Mouse (Mus musculus) MEL (cell line): ENCODE data around the gene Shoc2. TPM values are rescaled to one million over a fixed set of nuclear protein-coding genes. Genes with fewer than 3 reads are reported as not detected.

ENCODE experiments used
- DNase-seq: peaks from one replicate; pipeline ENCODE4 v3.0.0; 2011; ENCODE audit warnings: low read depth, low spot score
- H3K27ac ChIP-seq: 2 replicates; pipeline ENCODE4 v1.5.1; 2012; ENCODE audit warnings: low read depth, mild to moderate bottlenecking, control low read depth, low read length, moderate library complexity; ENCODE audit not compliant: control insufficient read depth
- H3K27me3 ChIP-seq, 2 experiments: fragments of 150-350 bp in 1 of 2; sonication (generic) in 1 of 2; 2 replicates each; pipeline ENCODE4 v1.6.1; 2012; ENCODE audit warnings: low read length in 2 of 2, mild to moderate bottlenecking in 2 of 2, improper control_type of control experiment in 1 of 2, moderate library complexity in 1 of 2; ENCODE audit not compliant: insufficient read depth in 2 of 2, control insufficient read depth in 1 of 2
- H3K36me3 ChIP-seq, 2 experiments: 2 replicates each; pipeline ENCODE4 v1.6.1; 2012 to 2014; ENCODE audit warnings: low read length in 2 of 2, improper control_type of control experiment in 1 of 2, inconsistent platforms in 1 of 2, mild to moderate bottlenecking in 1 of 2; ENCODE audit not compliant: insufficient read depth in 2 of 2, control insufficient read depth in 1 of 2
- H3K4me1 ChIP-seq, 2 experiments: fragments of 150-350 bp in 1 of 2; sonication (generic) in 1 of 2; 2 replicates each; pipeline ENCODE4 v1.6.1; 2012; ENCODE audit warnings: low read length in 2 of 2, improper control_type of control experiment in 1 of 2, mild to moderate bottlenecking in 1 of 2; ENCODE audit not compliant: insufficient read depth in 2 of 2, control insufficient read depth in 1 of 2
- H3K4me3 ChIP-seq, 2 experiments: fragments of 150-350 bp in 1 of 2; sonication (generic) in 1 of 2; 2 replicates each; pipeline ENCODE4 v1.5.1; 2012; ENCODE audit warnings: low read depth in 2 of 2, low read length in 2 of 2, mild to moderate bottlenecking in 2 of 2, moderate library complexity in 2 of 2, control low read depth in 1 of 2, improper control_type of control experiment in 1 of 2; ENCODE audit not compliant: control insufficient read depth in 1 of 2, insufficient read depth in 1 of 2
- H3K79me2 ChIP-seq: 2 replicates; pipeline ENCODE4 v1.6.1; 2012; ENCODE audit warnings: mild to moderate bottlenecking, low read length, moderate library complexity; ENCODE audit not compliant: control insufficient read depth, poor library complexity, insufficient read depth
- H3K9ac ChIP-seq: 2 replicates; pipeline ENCODE4 v1.6.1; 2012; ENCODE audit warnings: low read depth, mild to moderate bottlenecking, control low read depth, low read length, moderate library complexity; ENCODE audit not compliant: control insufficient read depth, poor library complexity, severe bottlenecking
- H3K9me3 ChIP-seq: fragments of 150-350 bp; sonication (generic); replicated peaks from 2 replicates; pipeline ENCODE4 v1.6.1; 2012; ENCODE audit warnings: mild to moderate bottlenecking, low read length, improper control_type of control experiment, moderate library complexity; ENCODE audit not compliant: insufficient read depth
- BHLHE40 ChIP-seq: IDR thresholded peaks from 2 replicates; pipeline ENCODE4 v1.6.1; 2012; ENCODE audit warnings: low read depth, mild to moderate bottlenecking, inconsistent platforms, low read length, improper control_type of control experiment, borderline replicate concordance
- CHD2 ChIP-seq: IDR thresholded peaks from 2 replicates; pipeline ENCODE4 v1.6.1; 2011; ENCODE audit warnings: low read length, improper control_type of control experiment
- CTCF ChIP-seq, 3 experiments: IDR thresholded peaks in 2 of 3; conservative IDR thresholded peaks in 1 of 3; 2 replicates each; pipeline ENCODE4 v1.5.1; 2011 to 2012; ENCODE audit warnings: low read length in 3 of 3, low read depth in 2 of 3, mild to moderate bottlenecking in 2 of 3, improper control_type of control experiment in 1 of 3, inconsistent platforms in 1 of 3, mixed read lengths in 1 of 3, moderate library complexity in 1 of 3; ENCODE audit not compliant: control insufficient read depth in 1 of 3, insufficient read depth in 1 of 3, poor library complexity in 1 of 3, severe bottlenecking in 1 of 3
- E2F4 ChIP-seq: IDR thresholded peaks from 2 replicates; pipeline ENCODE4 v1.6.1; 2011; ENCODE audit warnings: low read depth, low read length, improper control_type of control experiment, borderline replicate concordance
- ELF1 ChIP-seq: IDR thresholded peaks from 2 replicates; pipeline ENCODE4 v1.6.1; 2014; ENCODE audit warnings: low read depth, mild to moderate bottlenecking, inconsistent platforms, low read length, improper control_type of control experiment, moderate library complexity
- EP300 ChIP-seq, 2 experiments: IDR thresholded peaks; 2 replicates each; pipeline ENCODE4 v1.6.1; 2011; ENCODE audit warnings: improper control_type of control experiment in 2 of 2, low read length in 2 of 2, low read depth in 1 of 2, mild to moderate bottlenecking in 1 of 2
- ETS1 ChIP-seq: IDR thresholded peaks from 2 replicates; pipeline ENCODE4 v1.6.1; 2012; ENCODE audit warnings: low read depth, mild to moderate bottlenecking, inconsistent platforms, low read length, improper control_type of control experiment, moderate library complexity
- GATA1 ChIP-seq: IDR thresholded peaks from 2 replicates; pipeline ENCODE4 v1.6.1; 2011; ENCODE audit warnings: low read depth, low read length, improper control_type of control experiment
- HCFC1 ChIP-seq: IDR thresholded peaks from 2 replicates; pipeline ENCODE4 v1.6.1; 2012; ENCODE audit warnings: low read depth, mild to moderate bottlenecking, inconsistent platforms, low read length, improper control_type of control experiment, moderate library complexity
- MAX ChIP-seq: IDR thresholded peaks from 2 replicates; pipeline ENCODE4 v1.6.1; 2011; ENCODE audit warnings: low read length, improper control_type of control experiment
- MAZ ChIP-seq: IDR thresholded peaks from 2 replicates; pipeline ENCODE4 v1.6.1; 2012; ENCODE audit warnings: low read depth, mild to moderate bottlenecking, inconsistent platforms, low read length, improper control_type of control experiment
- MXI1 ChIP-seq: IDR thresholded peaks from 2 replicates; pipeline ENCODE4 v1.6.1; 2011; ENCODE audit warnings: mild to moderate bottlenecking, low read depth, low read length, improper control_type of control experiment
- MYB ChIP-seq: IDR thresholded peaks from 2 replicates; pipeline ENCODE4 v1.6.1; 2011; ENCODE audit warnings: mild to moderate bottlenecking, low read depth, low read length, improper control_type of control experiment
- MYC ChIP-seq: IDR thresholded peaks from 2 replicates; pipeline ENCODE4 v1.6.1; 2011; ENCODE audit warnings: low read depth, mild to moderate bottlenecking, low read length, improper control_type of control experiment, moderate library complexity
- NELFE ChIP-seq: IDR thresholded peaks from 2 replicates; pipeline ENCODE4 v1.6.1; 2011; ENCODE audit warnings: low read depth, low read length, improper control_type of control experiment
- NRF1 ChIP-seq: IDR thresholded peaks from 2 replicates; pipeline ENCODE4 v1.6.1; 2014; ENCODE audit warnings: low read depth, mild to moderate bottlenecking, inconsistent platforms, low read length, improper control_type of control experiment, moderate library complexity; ENCODE audit not compliant: poor library complexity, insufficient read depth, severe bottlenecking
- RAD21 ChIP-seq: IDR thresholded peaks from 2 replicates; pipeline ENCODE4 v1.6.1; 2011; ENCODE audit warnings: mild to moderate bottlenecking, low read depth, low read length, improper control_type of control experiment
- SIN3A ChIP-seq: IDR thresholded peaks from 2 replicates; pipeline ENCODE4 v1.6.1; 2012; ENCODE audit warnings: low read length, improper control_type of control experiment, inconsistent platforms
- SMC3 ChIP-seq: IDR thresholded peaks from 2 replicates; pipeline ENCODE4 v1.6.1; 2011; ENCODE audit warnings: low read depth, low read length, improper control_type of control experiment
- TAL1 ChIP-seq: IDR thresholded peaks from 2 replicates; pipeline ENCODE4 v1.6.1; 2012; ENCODE audit warnings: mild to moderate bottlenecking, inconsistent platforms, low read length, moderate library complexity, mixed read lengths
- TBP ChIP-seq: IDR thresholded peaks from 2 replicates; pipeline ENCODE4 v1.8.0; 2011; ENCODE audit warnings: low read depth, low read length, improper control_type of control experiment
- USF1 ChIP-seq: IDR thresholded peaks from 2 replicates; pipeline ENCODE4 v1.6.1; 2014; ENCODE audit warnings: low read depth, mild to moderate bottlenecking, inconsistent platforms, low read length, improper control_type of control experiment, moderate library complexity
- USF2 ChIP-seq, 2 experiments: IDR thresholded peaks; 2 replicates each; pipeline ENCODE4 v1.6.1; 2011 to 2012; ENCODE audit warnings: improper control_type of control experiment in 2 of 2, low read length in 2 of 2, borderline replicate concordance in 1 of 2, inconsistent platforms in 1 of 2, low read depth in 1 of 2, mild to moderate bottlenecking in 1 of 2; ENCODE audit not compliant: insufficient read depth in 1 of 2
- ZC3H11A ChIP-seq: IDR thresholded peaks from 2 replicates; pipeline ENCODE4 v1.6.1; 2012; ENCODE audit warnings: low read depth, mild to moderate bottlenecking, inconsistent platforms, low read length, improper control_type of control experiment
- ZKSCAN1 ChIP-seq: IDR thresholded peaks from 2 replicates; pipeline ENCODE4 v1.6.1; 2012; ENCODE audit warnings: low read depth, mild to moderate bottlenecking, inconsistent platforms, low read length, improper control_type of control experiment, moderate library complexity
- ZNF384 ChIP-seq: IDR thresholded peaks from 2 replicates; pipeline ENCODE4 v1.6.1; 2012; ENCODE audit warnings: low read depth, mild to moderate bottlenecking, inconsistent platforms, low read length, improper control_type of control experiment
- polyA plus RNA-seq, 2 experiments: library from polyadenylated mRNA; stranded (reverse) in 1 of 2; unstranded in 1 of 2; fragments of >175 nt in 1 of 2; fragments of >200 nt in 1 of 2; gene quantifications; 2 replicates each; pipeline versions ENCODE4 v1.2.1 to v1.2.4; 2012; ENCODE audit warnings: low replicate concordance in 2 of 2, low read depth in 1 of 2; ENCODE audit not compliant: insufficient read length in 2 of 2, insufficient read depth in 1 of 2, missing spikeins in 1 of 2
- total RNA-seq: library from RNA; depleted of rRNA; stranded (reverse); fragments of 300-350 nt; gene quantifications from 2 replicates; pipeline ENCODE4 v1.2.3, GENCODE M21; 2012

The Shoc2 gene
- total and polyA plus RNA-seq, 3 experiments = 33.4 to 55.6 TPM; not detected in 1

GRCm38 (mm10) chr19:53925338-53925751, 18.8 kb upstream of the Shoc2 start:
- Histone ChIP-seq H3K9me3 (no peaks in the 10 kb centered on the region), H3K4me1 (peaks cover 11 to 26% of the 10 kb centered on the region in 2 experiments), H3K27ac (no peak overlapping the region), H3K27me3 (no peaks in the 10 kb centered on the region), H3K36me3 (peaks cover 11 to 25% of the 10 kb centered on the region in 2 experiments), H3K79me2 (no peaks in the 10 kb centered on the region), H3K9ac (no peak overlapping the region), H3K4me3 (no peak overlapping the region)
- TF ChIP-seq MAX (peak; percentile 63; the same call in 1 of the 2 replicates), SMC3 (peak; percentile 74), GATA1 (peak; percentile 50), ZC3H11A (peak; percentile 71), ETS1 (0 out of 2 replicates have a peak, but pooled peaks have one; percentile 7), ZNF384 (0 out of 2 replicates have a peak, but pooled peaks have one; percentile 32), ZKSCAN1 (no peak), USF2 (IDR thresholded peaks at IDR 0.05; ENCODE audit: borderline replicate concordance in 1 of 2, insufficient read depth in 1 of 2, low read depth in 1 of 2, low read length in 2 of 2) (no peak), NRF1 (no peak), RAD21 (peak; percentile 68), CTCF (IDR thresholded peaks at IDR 0.05 in 2 of 3, conservative IDR thresholded peaks at IDR 0.05 in 1 of 3; ENCODE audit: control insufficient read depth in 1 of 3, insufficient read depth in 1 of 3, low read depth in 2 of 3, low read length in 3 of 3, poor library complexity in 1 of 3, severe bottlenecking in 1 of 3) (peak; percentile 56 to 64 (median 61)), MXI1 (peak; percentile 48; the same call in 1 of the 2 replicates), MYC (peak; percentile 95), NELFE (no peak)
- peak; percentile 86 for DNase-seq

- no peak for DNase-seq
- H3K27me3 ChIP-seq = no peaks in the 10 kb centered on the region
- peaks cover 19 to 25% of the 10 kb centered on the region in 2 experiments for H3K36me3 ChIP-seq
- no peaks in the 10 kb centered on the region for H3K9me3 ChIP-seq
- H3K4me1 ChIP-seq = peaks cover 11 to 26% of the 10 kb centered on the region in 2 experiments
- H3K27ac ChIP-seq = no peak overlapping the region
- TF ChIP-seq NELFE (no peak), TAL1 (no peak), ELF1 (no peak), MYC (no peak), GATA1 (peak; percentile 63; the same call in 1 of the 2 replicates), MAZ (no peak), MAX (no peak), EP300 (IDR thresholded peaks at IDR 0.05; ENCODE audit: low read depth in 1 of 2, low read length in 2 of 2) (peak in 1 of 2 experiments; percentile 7; a peak in 2 of 4 replicates), MYB (no peak), ZC3H11A (no peak), ETS1 (peak; percentile 56; the same call in 1 of the 2 replicates), HCFC1 (no peak), CHD2 (no peak), CTCF (IDR thresholded peaks at IDR 0.05 in 2 of 3, conservative IDR thresholded peaks at IDR 0.05 in 1 of 3; ENCODE audit: control insufficient read depth in 1 of 3, insufficient read depth in 1 of 3, low read depth in 2 of 3, low read length in 3 of 3, poor library complexity in 1 of 3, severe bottlenecking in 1 of 3) (no peak), E2F4 (no peak), RAD21 (no peak), SIN3A (no peak), BHLHE40 (no peak), ZNF384 (peak; percentile 88), USF1 (no peak), TBP (no peak)
- H3K4me3 ChIP-seq = no peak overlapping the region
- H3K79me2 ChIP-seq = no peaks in the 10 kb centered on the region
- H3K9ac ChIP-seq = no peak overlapping the region
These were observed 17.4 kb upstream of the Shoc2 start for GRCm38 (mm10) chr19:53926705-53927104.
